Mouse (Mus musculus) limb, embryonic 10.5 days (tissue): Measurements from ENCODE around the gene Cep83. TPM values are rescaled to one million over a fixed set of nuclear protein-coding genes. Genes with fewer than 3 reads are reported as not detected.

ENCODE experiments used
- DNase-seq: peaks from one replicate; pipeline ENCODE4 v3.0.0-alpha.2; 2017; ENCODE audit warnings: low spot score
- H3K27ac ChIP-seq: fragments of 300-500 bp; sonication (generic); 2 replicates; pipeline ENCODE4 v1.5.1; 2016; ENCODE audit warnings: mild to moderate bottlenecking
- H3K27me3 ChIP-seq: fragments of 300-500 bp; sonication (generic); 2 replicates; pipeline ENCODE4 v1.6.1; 2016; ENCODE audit warnings: low read depth, mild to moderate bottlenecking; ENCODE audit not compliant: poor library complexity, severe bottlenecking
- H3K36me3 ChIP-seq: fragments of 300-500 bp; sonication (generic); 2 replicates; pipeline ENCODE4 v1.6.1; 2016; ENCODE audit warnings: mild to moderate bottlenecking, moderate library complexity
- H3K4me1 ChIP-seq: fragments of 300-500 bp; sonication (generic); 2 replicates; pipeline ENCODE4 v1.6.1; 2016
- H3K4me3 ChIP-seq: fragments of 300-500 bp; sonication (generic); 2 replicates; pipeline ENCODE4 v1.5.1; 2016; ENCODE audit warnings: mild to moderate bottlenecking, moderate library complexity
- H3K9me3 ChIP-seq: fragments of 300-500 bp; sonication (generic); replicated peaks from 2 replicates; pipeline ENCODE4 v1.6.1; 2016; ENCODE audit warnings: mild to moderate bottlenecking
- WGBS: fragments of 180-500 bp; shearing (Covaris S2); methylation state at CpG from one replicate; pipeline ENCODE4 v1.1.7; 2016; 5-methylcytosine and 5-hydroxymethylcytosine counted together
- polyA plus RNA-seq: library from polyadenylated mRNA; unstranded; fragments of >200 nt; fragmentation: Nextera tagmentation; extraction: Ambion mirVana; gene quantifications from 2 replicates; pipeline ENCODE4 v1.2.1, GENCODE M21; 2016

Gene Cep83
- polyA plus RNA-seq, 1 experiment from 2014 or later: 17.5 TPM

GRCm38 (mm10) chr10:94818781-94819665 lies 130.6 kb downstream of the Cep83 start:
- Histone ChIP-seq H3K9me3 (no peaks in the 10 kb centered on the region), H3K27ac (no peak overlapping the region), H3K4me3 (no peak overlapping the region), H3K4me1 (peaks cover 32% of the 10 kb centered on the region), H3K27me3 (0 out of 2 replicates have a peak, but pooled peaks cover 7% of the 10 kb centered on the region), H3K36me3 (no peaks in the 10 kb centered on the region)
- DNase-seq: no peak
- 89% methylated on average over 17 of the region's 17 CpGs for WGBS

GRCm38 (mm10) chr10:94823971-94824760 lies 135.7 kb downstream of the Cep83 start:
- DNase-seq: peak; percentile 53
- Histone ChIP-seq H3K27ac (peak overlapping the region; percentile 61), H3K4me1 (peaks cover 51% of the 10 kb centered on the region), H3K27me3 (peaks cover 16% of the 10 kb centered on the region), H3K36me3 (no peaks in the 10 kb centered on the region), H3K9me3 (no peaks in the 10 kb centered on the region), H3K4me3 (peak overlapping the region; percentile 20; the same call in 1 of the 2 replicates)
- 18% methylated on average over 11 of the region's 11 CpGs for WGBS

- Histone ChIP-seq H3K36me3 (no peaks in the 10 kb centered on the region), H3K4me3 (no peak overlapping the region), H3K27me3 (peaks cover 15% of the 10 kb centered on the region), H3K4me1 (peaks cover 44% of the 10 kb centered on the region), H3K27ac (no peak overlapping the region), H3K9me3 (no peaks in the 10 kb centered on the region)
- DNase-seq: no peak
- WGBS: 97% methylated on average over 2 of the region's 2 CpGs
Observed at GRCm38 (mm10) chr10:94825951-94826350, 137.5 kb downstream of the Cep83 start.

GRCm38 (mm10) chr10:94826436-94826835 lies 138.0 kb downstream of the Cep83 start:
- WGBS: 90% methylated on average over 12 of the region's 12 CpGs
- Histone ChIP-seq H3K27ac (no peak overlapping the region), H3K36me3 (no peaks in the 10 kb centered on the region), H3K4me3 (no peak overlapping the region), H3K27me3 (peaks cover 15% of the 10 kb centered on the region), H3K9me3 (no peaks in the 10 kb centered on the region), H3K4me1 (peaks cover 44% of the 10 kb centered on the region)
- no peak for DNase-seq

- Histone ChIP-seq H3K4me3 (no peak overlapping the region), H3K4me1 (peaks cover 40% of the 10 kb centered on the region), H3K36me3 (no peaks in the 10 kb centered on the region), H3K27me3 (peaks cover 11% of the 10 kb centered on the region), H3K9me3 (no peaks in the 10 kb centered on the region), H3K27ac (no peak overlapping the region)
- no peak for DNase-seq
- 92% methylated on average over 10 of the region's 10 CpGs for WGBS
Observed at GRCm38 (mm10) chr10:94827325-94827724, 138.9 kb downstream of the Cep83 start.

GRCm38 (mm10) chr10:94827890-94828733 lies 139.7 kb downstream of the Cep83 start:
- H3K9me3 ChIP-seq: no peaks in the 10 kb centered on the region
- peaks cover 33% of the 10 kb centered on the region for H3K4me1 ChIP-seq
- peak overlapping the region; percentile 36; the same call in 1 of the 2 replicates for H3K27ac ChIP-seq
- WGBS: 87% methylated on average over 14 of the region's 14 CpGs
- no peaks in the 10 kb centered on the region for H3K36me3 ChIP-seq
- peaks cover 11% of the 10 kb centered on the region for H3K27me3 ChIP-seq
- no peak overlapping the region for H3K4me3 ChIP-seq
- no peak for DNase-seq

- peak overlapping the region; percentile 36; the same call in 1 of the 2 replicates for H3K27ac ChIP-seq
- H3K4me3 ChIP-seq: no peak overlapping the region
- H3K36me3 ChIP-seq: no peaks in the 10 kb centered on the region
- DNase-seq: no peak
- WGBS: 90% methylated on average over 7 of the region's 7 CpGs
- H3K27me3 ChIP-seq: peaks cover 11% of the 10 kb centered on the region
- peaks cover 26% of the 10 kb centered on the region for H3K4me1 ChIP-seq
- H3K9me3 ChIP-seq: no peaks in the 10 kb centered on the region
Observed at GRCm38 (mm10) chr10:94828734-94829230, 140.3 kb downstream of the Cep83 start.

GRCm38 (mm10) chr10:94829407-94829806 lies 141.0 kb downstream of the Cep83 start:
- no peak overlapping the region for H3K27ac ChIP-seq
- WGBS: 87% methylated on average over 6 of the region's 6 CpGs

GRCm38 (mm10) chr10:94835874-94836273 lies 147.4 kb downstream of the Cep83 start:
- no peak for DNase-seq
- Histone ChIP-seq H3K27me3 (no peaks in the 10 kb centered on the region), H3K27ac (no peak overlapping the region), H3K9me3 (no peaks in the 10 kb centered on the region), H3K4me1 (no peaks in the 10 kb centered on the region), H3K4me3 (no peak overlapping the region), H3K36me3 (no peaks in the 10 kb centered on the region)
- 86% methylated on average over 9 of the region's 9 CpGs for WGBS

More at GRCm38 (mm10) chr10:94829407-94829806, 141.0 kb downstream of the Cep83 start:
- Histone ChIP-seq H3K4me3 (no peak overlapping the region), H3K9me3 (no peaks in the 10 kb centered on the region), H3K4me1 (peaks cover 20% of the 10 kb centered on the region), H3K36me3 (no peaks in the 10 kb centered on the region), H3K27me3 (peaks cover 11% of the 10 kb centered on the region)
- no peak for DNase-seq
